ENCODE assay signal across 8 mouse cellular contexts in genomic region chr9:73068230-73068679, GRCm38 (mm10). TPM values are rescaled to one million over a fixed set of nuclear protein-coding genes. Genes with fewer than 3 reads are reported as not detected.
DNase-seq lines count a peak whose midpoint lies in the region; ATAC-seq and TF ChIP-seq lines count a peak whose summit lies in the region.
"Had no signal": no experiment of that assay in that cellular context is flagged by ENCODE, and none has a peak within 500 bp of the region (broad histone marks: within the 10 kb centered on the region; RNA-seq: fewer than 3 reads in every experiment).

No protein-coding gene starts in this region.

- peak; percentile 8 for DNase-seq in NIH3T3 (ENCODE audit: low read depth)
- DNase-seq in liver = peak; percentile 8
- DNase-seq in right cerebral cortex, postnatal 14 days = peak; percentile 33
- no peak for DNase-seq in thymus, adult 18-20 months

- TF ChIP-seq CTCF in E14TG2a.4 (conservative IDR thresholded peaks at IDR 0.05; ENCODE audit: low read length) = no peak

- H3K4me1 ChIP-seq in E14TG2a.4 (replicated peaks; ENCODE audit: low read depth, low read length) = peaks cover 76% of the 10 kb centered on the region
- H3K4me1 ChIP-seq in intestine, embryonic 16.5 days (ENCODE audit: control insufficient read depth, insufficient read depth, low read length) = peaks cover 17% of the 10 kb centered on the region

- H3K27me3 ChIP-seq in E14TG2a.4 (ENCODE audit: insufficient read depth, low read length) = no peaks in the 10 kb centered on the region
- H3K27me3 ChIP-seq in intestine, embryonic 16.5 days (replicated peaks; ENCODE audit: control insufficient read depth, insufficient read depth, low read length) = no peaks in the 10 kb centered on the region

- ATAC-seq in intestine, embryonic 16.5 days = peak; percentile 88
- ATAC-seq in cerebellum, adult (ENCODE audit: insufficient number of reproducible peaks, low FRiP score, low TSS enrichment) = no peak

- WGBS in intestine, embryonic 16.5 days = 20% methylated on average over 6 of the region's 6 CpGs

- peak overlapping the region; percentile 21 for H3K4me3 ChIP-seq in E14TG2a.4 (replicated peaks; ENCODE audit: low read length)
- H3K4me3 ChIP-seq in intestine, embryonic 16.5 days (ENCODE audit: low read length) = no peak overlapping the region

- peaks cover 6% of the 10 kb centered on the region; the same call in 1 of the 2 replicates for H3K9me3 ChIP-seq in E14TG2a.4 (ENCODE audit: low read length)
- no peaks in the 10 kb centered on the region for H3K9me3 ChIP-seq in intestine, embryonic 16.5 days (ENCODE audit: control insufficient read depth, low read length)

- no peaks in the 10 kb centered on the region for H3K36me3 ChIP-seq in E14TG2a.4 (ENCODE audit: insufficient read depth, low read length)
- no peaks in the 10 kb centered on the region for H3K36me3 ChIP-seq in intestine, embryonic 16.5 days (ENCODE audit: control insufficient read depth, insufficient read depth, low read length)

- H3K27ac ChIP-seq in intestine, embryonic 16.5 days (ENCODE audit: low read length) = peak overlapping the region; percentile 72

- peak overlapping the region; percentile 21; the same call in 1 of the 2 replicates for H3K9ac ChIP-seq in intestine, embryonic 16.5 days (ENCODE audit: low read depth, low read length)

- no peak overlapping the region; the same call in 1 of the 2 replicates for H3K4me2 ChIP-seq in intestine, embryonic 16.5 days (ENCODE audit: low read depth, low read length)

RNA-seq across cellular contexts. Expression of gene Rab27a, which starts 23.6 kb away (rescaled TPM):
- 9.0 TPM in 2 replicates for polyA plus RNA-seq in intestine, embryonic 16.5 days (2015; fragmentation: Nextera tagmentation; extraction: Ambion mirVana)

RNA-seq across cellular contexts. Expression of gene Pigb, which starts 28.1 kb away (rescaled TPM):
- 13.5 and 15.2 TPM in 2 replicates for polyA plus RNA-seq in intestine, embryonic 16.5 days (2015; fragmentation: Nextera tagmentation; extraction: Ambion mirVana)

RNA-seq across cellular contexts. Expression of gene Khdc3, which starts 33.4 kb away (rescaled TPM):
- polyA plus RNA-seq in intestine, embryonic 16.5 days (2015; fragmentation: Nextera tagmentation; extraction: Ambion mirVana) = not detected in 2 replicates
- polyA plus RNA-seq: neural tube, embryonic 11.5 days had no signal

RNA-seq across cellular contexts. Expression of gene Gm20509, which starts 34.0 kb away (rescaled TPM):
- not detected in 2 replicates for polyA plus RNA-seq in intestine, embryonic 16.5 days (2015; fragmentation: Nextera tagmentation; extraction: Ambion mirVana)
- polyA plus RNA-seq: neural tube, embryonic 11.5 days had no signal

RNA-seq across cellular contexts. Expression of gene Rsl24d1, which starts 45.0 kb away (rescaled TPM):
- 76.3 and 82.8 TPM in 2 replicates for polyA plus RNA-seq in intestine, embryonic 16.5 days (2015; fragmentation: Nextera tagmentation; extraction: Ambion mirVana)

Comparison
In these comparisons a context has a peak if more than half of its experiments do, and no peak if none do; other contexts are left out.
1. DNase-seq: peak in NIH3T3 (single experiment), liver (single experiment) and right cerebral cortex, postnatal 14 days (single experiment); none in thymus, adult 18-20 months (0 of 2).